Mouse (Mus musculus) limb, embryonic 15.5 days (tissue): ENCODE data around the gene Acp7. TPM values are rescaled to one million over a fixed set of nuclear protein-coding genes. Genes with fewer than 3 reads are reported as not detected.
"Not testable (repeated sequence)": the region's sequence is repeated elsewhere in the genome, so short reads cannot be mapped to it uniquely, and the experiment has no call there.

ENCODE experiments used
- ATAC-seq: fragments of 200-750 bp; cut with Nextera tagmentation; 2 replicates; pipeline ENCODE4 v1.8.0; 2017; ENCODE audit warnings: low read depth, moderate TSS enrichment; ENCODE audit not compliant: insufficient number of reproducible peaks, low FRiP score, low TSS enrichment
- H3K27ac ChIP-seq: fragments of 300-500 bp; sonication (generic); 2 replicates; pipeline ENCODE4 v1.5.1; 2015; ENCODE audit warnings: moderate library complexity, mild to moderate bottlenecking, inconsistent platforms
- H3K27me3 ChIP-seq: fragments of 300-500 bp; sonication (generic); 2 replicates; pipeline ENCODE4 v1.6.1; 2015; ENCODE audit warnings: inconsistent platforms
- H3K36me3 ChIP-seq: fragments of 300-500 bp; sonication (generic); 2 replicates; pipeline ENCODE4 v1.6.1; 2015; ENCODE audit warnings: inconsistent platforms
- H3K4me1 ChIP-seq: fragments of 300-500 bp; sonication (generic); 2 replicates; pipeline ENCODE4 v1.6.1; 2015; ENCODE audit warnings: inconsistent platforms
- H3K4me2 ChIP-seq: fragments of 300-500 bp; sonication (generic); 2 replicates; pipeline ENCODE4 v1.6.1; 2015; ENCODE audit warnings: mild to moderate bottlenecking, inconsistent platforms
- H3K4me3 ChIP-seq: fragments of 300-500 bp; sonication (generic); 2 replicates; pipeline ENCODE4 v1.5.1; 2015; ENCODE audit warnings: mild to moderate bottlenecking, inconsistent platforms
- H3K9ac ChIP-seq: fragments of 300-500 bp; sonication (generic); 2 replicates; pipeline ENCODE4 v1.6.1; 2015; ENCODE audit warnings: inconsistent platforms
- H3K9me3 ChIP-seq: fragments of 300-500 bp; sonication (generic); 2 replicates; pipeline ENCODE4 v1.6.1; 2016; ENCODE audit warnings: inconsistent platforms
- WGBS: fragments of 180-500 bp; shearing (Covaris S2); methylation state at CpG from one replicate; pipeline ENCODE4 v1.1.7; 2015; 5-methylcytosine and 5-hydroxymethylcytosine counted together
- polyA plus RNA-seq: library from polyadenylated mRNA; unstranded; fragments of >200 nt; fragmentation: Nextera tagmentation; extraction: Ambion mirVana; gene quantifications from 2 replicates; pipeline ENCODE4 v1.2.1, GENCODE M21; 2015

The Acp7 gene
- polyA plus RNA-seq, 1 experiment from 2014 or later, result 1.9 TPM

GRCm38 (mm10) chr7:28645947-28646475, 14.9 kb upstream of the Acp7 start:
- ATAC-seq, result no peak
- no peak overlapping the region for H3K4me2 ChIP-seq
- no peaks in the 10 kb centered on the region for H3K27me3 ChIP-seq
- H3K4me1 ChIP-seq, result no peaks in the 10 kb centered on the region
- WGBS, result 82% methylated on average over 2 of the region's 2 CpGs
- no peak overlapping the region for H3K9ac ChIP-seq
- no peak overlapping the region for H3K4me3 ChIP-seq
- no peaks in the 10 kb centered on the region for H3K36me3 ChIP-seq
- H3K9me3 ChIP-seq, result no peaks in the 10 kb centered on the region
- no peak overlapping the region for H3K27ac ChIP-seq

- Histone ChIP-seq H3K4me2 (no peak overlapping the region), H3K27ac (no peak overlapping the region), H3K9ac (no peak overlapping the region), H3K36me3 (no peaks in the 10 kb centered on the region), H3K4me3 (no peak overlapping the region), H3K4me1 (no peaks in the 10 kb centered on the region), H3K27me3 (no peaks in the 10 kb centered on the region), H3K9me3 (no peaks in the 10 kb centered on the region)
- 49% methylated on average over 6 of the region's 6 CpGs for WGBS
- ATAC-seq, result no peak
These were observed 14.2 kb upstream of the Acp7 start for GRCm38 (mm10) chr7:28645366-28645765.

- ATAC-seq, result no peak
These were observed 10.4 kb upstream of the Acp7 start for GRCm38 (mm10) chr7:28641546-28641945.

DNA sequence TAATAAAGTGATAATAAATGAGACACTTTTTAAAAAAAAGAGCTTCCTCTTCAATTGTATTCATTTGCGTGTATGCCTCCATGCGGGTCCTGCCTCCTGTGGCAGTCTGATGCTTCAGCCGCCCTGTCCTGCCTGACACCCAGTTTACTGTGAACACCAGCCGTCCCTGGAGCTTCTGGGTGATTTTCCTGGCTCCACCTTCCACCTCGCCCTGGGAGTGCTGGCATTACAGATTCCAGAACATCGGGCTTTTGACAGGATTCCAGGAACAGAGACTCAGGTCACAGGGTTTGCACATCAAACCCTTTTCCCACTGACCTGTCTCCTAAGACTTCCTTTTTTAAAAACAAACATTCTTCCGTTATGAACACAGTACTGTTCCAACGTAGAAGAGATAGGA, 6.4 kb upstream of the Acp7 start:
- H3K4me3 ChIP-seq, result no peak overlapping the region
- no peak for ATAC-seq
- H3K9me3 ChIP-seq, result no peaks in the 10 kb centered on the region
- no peak overlapping the region for H3K9ac ChIP-seq
- no peak overlapping the region for H3K27ac ChIP-seq
- H3K4me1 ChIP-seq, result no peaks in the 10 kb centered on the region
- 17% methylated on average over 8 of the region's 8 CpGs for WGBS
- no peak overlapping the region for H3K4me2 ChIP-seq
- H3K36me3 ChIP-seq, result no peaks in the 10 kb centered on the region
- H3K27me3 ChIP-seq, result peaks cover 4% of the 10 kb centered on the region; the same call in 1 of the 2 replicates

More at GRCm38 (mm10) chr7:28641546-28641945, 10.4 kb upstream of the Acp7 start:
- Histone ChIP-seq H3K4me1 (no peaks in the 10 kb centered on the region), H3K9ac (no peak overlapping the region), H3K4me2 (no peak overlapping the region), H3K27ac (no peak overlapping the region), H3K4me3 (no peak overlapping the region), H3K27me3 (no peaks in the 10 kb centered on the region), H3K9me3 (no peaks in the 10 kb centered on the region), H3K36me3 (no peaks in the 10 kb centered on the region)
- 60% methylated on average over 8 of the region's 8 CpGs for WGBS

DNA sequence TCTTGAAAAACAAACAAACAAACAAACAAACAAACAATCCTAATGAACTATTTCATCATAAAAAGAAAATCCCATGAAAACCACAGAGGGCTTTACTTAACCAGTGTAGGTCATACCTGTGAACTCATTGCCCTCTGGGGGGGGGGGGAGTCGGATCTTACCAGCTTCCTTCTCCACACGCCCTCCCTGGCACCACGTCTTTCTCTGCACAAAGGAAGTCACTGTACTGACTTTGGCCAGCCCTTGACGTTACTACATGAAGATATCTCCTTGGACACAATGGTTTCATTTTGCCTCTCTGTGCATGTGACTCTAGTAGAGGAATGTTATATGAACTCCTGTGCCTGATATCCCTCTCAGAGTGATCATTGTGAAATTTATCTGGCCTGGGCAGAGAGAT, 3.0 kb upstream of the Acp7 start:
- H3K36me3 ChIP-seq, result no peaks in the 10 kb centered on the region
- WGBS, result 68% methylated on average over 4 of the region's 4 CpGs
- no peak overlapping the region for H3K4me2 ChIP-seq
- H3K4me3 ChIP-seq, result no peak overlapping the region
- H3K9me3 ChIP-seq, result no peaks in the 10 kb centered on the region
- ATAC-seq, result no peak
- H3K4me1 ChIP-seq, result peaks cover 11% of the 10 kb centered on the region
- H3K9ac ChIP-seq, result no peak overlapping the region
- H3K27me3 ChIP-seq, result peaks cover 33% of the 10 kb centered on the region
- H3K27ac ChIP-seq, result no peak overlapping the region

DNA sequence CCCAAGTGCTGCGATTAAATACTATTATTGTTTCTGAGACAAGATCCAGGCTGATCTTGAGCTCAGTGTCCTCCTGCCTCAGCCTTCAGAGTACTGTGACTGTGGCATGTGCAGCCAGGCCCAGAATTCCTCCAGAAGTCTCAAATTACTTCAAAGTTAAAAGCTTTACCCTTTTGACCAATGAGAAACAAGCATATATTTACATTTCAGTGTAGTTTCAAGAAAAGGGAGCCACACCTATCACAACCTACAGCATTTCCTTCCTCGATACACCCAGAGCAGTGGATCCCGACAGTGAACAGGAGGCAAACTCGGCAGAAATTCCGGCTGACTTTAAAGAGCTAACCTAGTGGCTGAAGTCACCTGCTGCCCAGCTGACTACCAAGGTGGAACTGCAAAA, 6.3 kb downstream of the Acp7 start:
- 68% methylated on average over 5 of the region's 5 CpGs for WGBS
- ATAC-seq, result no peak
- Histone ChIP-seq H3K9me3 (no peaks in the 10 kb centered on the region), H3K27me3 (peaks cover 19% of the 10 kb centered on the region), H3K36me3 (no peaks in the 10 kb centered on the region), H3K9ac (no peak overlapping the region), H3K4me3 (no peak overlapping the region), H3K4me2 (no peak overlapping the region), H3K27ac (no peak overlapping the region), H3K4me1 (no peaks in the 10 kb centered on the region)

DNA sequence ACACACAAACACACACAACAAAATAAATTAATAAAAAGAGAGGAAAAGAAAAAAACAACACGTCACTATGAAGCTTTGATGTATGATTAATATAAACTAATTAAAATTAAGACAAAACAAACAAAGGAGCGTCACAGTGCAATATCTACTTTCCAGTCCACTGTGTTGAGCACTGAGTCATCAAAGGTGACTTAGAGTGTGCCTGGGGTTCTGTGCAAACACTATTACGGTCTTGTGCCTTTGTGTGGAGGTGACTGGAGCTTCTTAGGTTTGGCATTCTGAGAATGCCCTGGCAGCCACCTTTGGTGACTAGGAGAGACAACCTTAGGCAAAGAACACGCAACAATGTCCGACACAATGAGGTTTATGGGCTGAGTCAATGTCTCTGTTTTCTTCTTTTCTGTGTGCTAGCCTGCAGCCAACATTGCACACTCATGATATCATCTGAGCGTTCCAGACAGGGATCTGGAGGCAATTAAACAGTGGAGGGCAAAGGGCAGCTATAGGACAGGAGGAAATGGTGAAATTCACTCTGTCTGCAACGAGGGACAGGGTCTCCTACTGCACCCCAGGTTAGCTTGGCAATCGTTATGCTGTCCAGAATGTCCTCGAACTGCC, 11.9 kb downstream of the Acp7 start:
- Histone ChIP-seq H3K4me2 (no peak overlapping the region), H3K4me1 (no peaks in the 10 kb centered on the region), H3K4me3 (no peak overlapping the region), H3K9me3 (no peaks in the 10 kb centered on the region), H3K27me3 (no peaks in the 10 kb centered on the region), H3K27ac (no peak overlapping the region), H3K9ac (no peak overlapping the region), H3K36me3 (no peaks in the 10 kb centered on the region)
- 45% methylated on average over 9 of the region's 9 CpGs for WGBS
- no peak for ATAC-seq

DNA sequence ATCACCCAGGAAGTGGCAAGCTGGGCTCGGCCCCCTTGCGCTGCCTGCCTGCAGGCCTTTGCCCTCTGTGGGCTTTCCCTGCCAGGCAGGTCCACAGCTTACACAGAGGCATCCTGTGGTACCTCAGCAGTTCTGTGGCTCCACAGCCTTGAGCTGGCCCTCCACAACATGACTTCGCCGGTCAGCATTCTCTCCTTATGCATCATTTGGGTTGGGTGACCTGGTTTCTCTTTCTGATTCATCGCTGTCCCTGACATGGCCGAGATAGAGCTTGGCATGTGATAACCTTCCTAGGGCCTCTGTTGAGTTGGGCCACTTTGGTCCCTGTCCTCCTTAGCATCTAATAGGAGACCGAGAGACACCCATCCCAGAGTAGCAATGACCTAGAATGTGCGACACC, 25.2 kb downstream of the Acp7 start:
- 88% methylated on average over 8 of the region's 8 CpGs for WGBS
- ATAC-seq, result no peak
- H3K9me3 ChIP-seq, result no peaks in the 10 kb centered on the region

GRCm38 (mm10) chr7:28603788-28604187, 27.3 kb downstream of the Acp7 start:
- H3K9ac ChIP-seq, H3K36me3 ChIP-seq, H3K4me1 ChIP-seq, H3K27me3 ChIP-seq, H3K9me3 ChIP-seq, ATAC-seq, H3K27ac ChIP-seq, H3K4me3 ChIP-seq, H3K4me2 ChIP-seq: not testable (repeated sequence)
- 81% methylated on average over 2 of the region's 2 CpGs for WGBS

More for the DNA sequence above, 25.2 kb downstream of the Acp7 start:
- H3K4me1 ChIP-seq, result peaks cover 8% of the 10 kb centered on the region; the same call in 1 of the 2 replicates
- H3K9ac ChIP-seq, result no peak overlapping the region
- H3K4me2 ChIP-seq, result no peak overlapping the region
- no peak overlapping the region for H3K4me3 ChIP-seq
- H3K27ac ChIP-seq, result no peak overlapping the region
- no peaks in the 10 kb centered on the region for H3K36me3 ChIP-seq
- H3K27me3 ChIP-seq, result no peaks in the 10 kb centered on the region

GRCm38 (mm10) chr7:28603136-28603535, 28.0 kb downstream of the Acp7 start:
- no peaks in the 10 kb centered on the region for H3K27me3 ChIP-seq
- no peak overlapping the region for H3K4me2 ChIP-seq
- no peak for ATAC-seq
- H3K4me1 ChIP-seq, result peaks cover 9% of the 10 kb centered on the region; the same call in 1 of the 2 replicates
- H3K36me3 ChIP-seq, result no peaks in the 10 kb centered on the region
- H3K4me3 ChIP-seq, result no peak overlapping the region
- no peak overlapping the region for H3K27ac ChIP-seq
- no peaks in the 10 kb centered on the region for H3K9me3 ChIP-seq
- no peak overlapping the region for H3K9ac ChIP-seq
- 70% methylated on average over 5 of the region's 5 CpGs for WGBS

GRCm38 (mm10) chr7:28601668-28602067, 29.5 kb downstream of the Acp7 start:
- Histone ChIP-seq H3K4me2 (no peak overlapping the region), H3K9me3 (no peaks in the 10 kb centered on the region), H3K4me3 (no peak overlapping the region), H3K27ac (no peak overlapping the region), H3K36me3 (no peaks in the 10 kb centered on the region), H3K9ac (no peak overlapping the region), H3K4me1 (peaks cover 17% of the 10 kb centered on the region), H3K27me3 (no peaks in the 10 kb centered on the region)
- ATAC-seq, result no peak
- WGBS, result 7% methylated on average over 7 of the region's 7 CpGs

DNA sequence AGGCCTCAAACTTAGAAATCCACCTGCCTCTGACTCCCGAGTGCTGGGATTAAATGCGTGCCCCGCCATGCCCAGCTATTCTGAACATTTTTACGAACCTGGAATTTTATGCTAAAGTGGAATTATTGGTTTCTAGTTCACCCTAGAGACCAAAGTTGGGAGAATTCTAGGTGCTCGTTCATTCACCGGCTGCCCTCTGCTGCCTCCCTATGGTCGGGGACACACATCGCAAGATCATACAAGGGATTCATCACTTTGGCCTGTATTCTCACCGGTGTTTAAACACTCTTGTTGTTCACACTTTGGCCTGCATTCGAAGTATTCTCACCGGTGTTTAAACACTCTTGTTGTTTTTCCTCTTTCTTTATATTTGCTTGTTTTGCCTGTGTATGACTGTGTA, 30.1 kb downstream of the Acp7 start:
- Histone ChIP-seq H3K4me2 (no peak overlapping the region), H3K4me1 (peaks cover 24% of the 10 kb centered on the region), H3K27ac (no peak overlapping the region), H3K9ac (no peak overlapping the region), H3K36me3 (no peaks in the 10 kb centered on the region), H3K4me3 (no peak overlapping the region), H3K27me3 (no peaks in the 10 kb centered on the region), H3K9me3 (no peaks in the 10 kb centered on the region)
- whole genome bisulfite sequencing, result 7% methylated on average over 11 of the region's 11 CpGs
- no peak for ATAC-seq

GRCm38 (mm10) chr7:28598951-28599350, 32.2 kb downstream of the Acp7 start:
- WGBS, result 60% methylated on average over 2 of the region's 2 CpGs
- Histone ChIP-seq H3K4me3 (no peak overlapping the region), H3K9me3 (no peaks in the 10 kb centered on the region), H3K36me3 (no peaks in the 10 kb centered on the region; the same call in 1 of the 2 replicates), H3K27me3 (no peaks in the 10 kb centered on the region), H3K4me2 (no peak overlapping the region), H3K4me1 (peaks cover 37% of the 10 kb centered on the region), H3K27ac (no peak overlapping the region), H3K9ac (no peak overlapping the region)
- ATAC-seq, result no peak
